Mouse (Mus musculus): ENCODE measurements around the gene Zfhx3.

Gene Zfhx3

GRCm38 (mm10) chr8:108875722-108876121, 933.3 kb downstream of the Zfhx3 start:
- DNase-seq: no peak

DNA sequence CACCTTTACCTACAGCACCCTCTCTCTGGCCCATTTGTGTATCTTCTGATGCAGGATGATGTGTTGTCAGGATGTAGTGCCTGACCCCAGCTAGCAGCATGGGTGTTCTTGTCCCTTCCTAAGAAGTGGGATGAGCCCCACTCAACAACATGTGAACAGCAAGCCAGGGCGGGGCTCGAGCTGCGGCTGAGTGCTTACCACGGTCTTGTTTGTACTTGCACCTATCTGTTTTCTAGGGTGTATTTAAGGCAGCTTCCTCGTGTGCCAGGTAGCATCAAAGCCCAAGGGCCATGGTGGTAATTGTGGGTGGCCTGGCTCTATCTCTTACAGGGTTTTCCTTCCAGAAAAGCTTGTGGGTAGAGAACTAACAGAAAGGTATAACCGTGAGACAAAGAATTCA, 937.7 kb downstream of the Zfhx3 start:
- DNase-seq: no peak

DNA sequence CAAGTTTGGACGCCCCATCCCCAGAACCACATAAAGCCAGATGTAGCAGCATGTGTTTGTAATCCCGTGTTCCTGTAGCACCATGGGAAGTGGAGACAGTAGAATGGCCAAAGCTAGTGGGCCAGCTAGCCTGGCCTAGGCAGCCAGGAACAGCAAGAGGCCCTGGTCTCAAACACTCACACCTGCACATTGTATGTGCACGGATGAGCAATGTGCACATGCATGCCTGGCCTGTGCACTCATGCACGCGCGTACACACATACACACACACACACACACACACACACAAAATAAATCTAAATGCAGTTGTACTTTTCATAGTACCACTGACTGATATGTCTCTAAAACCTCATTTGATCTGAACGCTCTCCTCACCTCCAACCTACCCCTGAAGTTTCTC, 938.9 kb downstream of the Zfhx3 start:
- no peak for DNase-seq

DNA sequence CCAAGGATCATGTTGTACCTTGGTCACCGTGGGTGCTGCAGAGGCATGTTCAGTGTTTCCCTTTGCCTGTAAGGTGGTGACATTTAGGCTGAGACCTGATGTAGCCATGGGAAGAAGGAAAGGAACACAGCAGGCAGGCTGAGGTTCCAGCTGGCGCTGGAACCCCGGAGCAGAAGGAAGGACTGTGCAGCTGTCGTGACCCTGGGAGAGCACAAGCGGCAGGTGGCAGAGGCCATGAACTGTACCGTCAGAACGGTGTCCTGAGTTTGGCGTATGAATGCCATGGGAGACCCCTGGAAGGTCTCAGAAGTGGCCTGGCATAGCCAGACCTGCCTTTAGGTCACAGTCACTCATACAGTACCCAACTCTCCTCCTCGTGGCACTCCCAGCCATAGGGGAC, 939.6 kb downstream of the Zfhx3 start:
- DNase-seq: no peak

DNA sequence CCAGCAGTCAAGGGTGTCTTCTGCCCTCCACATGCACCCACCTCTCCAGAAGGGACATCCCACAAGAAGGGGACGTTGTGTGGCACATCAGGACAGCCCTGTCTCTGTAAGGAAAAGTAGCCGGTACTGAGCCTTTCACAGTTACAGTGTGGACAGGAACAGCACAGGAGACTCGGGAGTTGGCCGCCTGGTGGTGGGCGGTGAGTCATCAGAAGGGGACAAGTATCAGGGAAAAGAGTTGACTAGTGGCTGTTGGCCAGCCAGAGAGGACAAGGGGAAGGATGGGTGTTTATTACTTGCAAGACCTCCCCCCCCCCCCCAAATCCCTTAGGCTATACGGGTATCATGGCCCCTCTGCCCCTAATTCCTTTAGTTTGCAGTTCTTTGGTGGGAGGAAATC, 940.9 kb downstream of the Zfhx3 start:
- no peak for DNase-seq

- peak; percentile 19 for DNase-seq
These were observed 942.5 kb downstream of the Zfhx3 start for GRCm38 (mm10) chr8:108884947-108885346.

GRCm38 (mm10) chr8:108885450-108885849, 943.0 kb downstream of the Zfhx3 start:
- peak; percentile 86 for DNase-seq

GRCm38 (mm10) chr8:108885861-108886260, 943.4 kb downstream of the Zfhx3 start:
- DNase-seq: no peak

DNA sequence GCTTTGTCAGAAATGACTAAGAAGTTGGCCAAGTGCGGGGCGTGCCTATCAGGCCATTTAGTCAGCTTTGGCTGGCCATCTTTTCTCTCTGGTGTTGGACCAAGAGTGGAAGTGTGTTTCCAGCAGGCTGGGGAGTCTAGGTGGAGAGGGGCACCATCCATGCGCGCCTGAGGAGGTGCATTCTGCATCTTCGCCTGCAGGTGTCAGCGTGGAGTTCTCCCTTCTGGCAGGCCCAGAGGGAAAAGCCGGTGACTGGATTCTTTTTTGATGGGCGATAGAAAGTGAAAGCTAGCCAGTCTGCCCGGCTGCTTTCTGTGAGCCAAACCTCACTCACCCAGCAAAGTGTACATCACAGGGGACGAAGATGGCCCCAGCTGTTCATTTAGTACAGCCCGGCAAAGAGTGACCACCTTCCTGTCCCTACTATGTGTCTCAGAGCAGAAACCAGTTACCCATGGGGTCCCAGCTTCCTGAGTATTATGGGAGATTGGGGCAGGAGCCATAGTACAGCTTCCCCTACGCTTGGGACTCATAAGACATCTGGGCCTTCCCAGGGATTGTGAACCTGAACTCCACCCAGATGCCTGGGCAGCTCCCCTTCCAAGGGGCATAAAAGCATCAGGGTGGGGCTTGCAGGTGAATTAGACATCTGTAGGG, 944.3 kb downstream of the Zfhx3 start:
- peak; percentile 66 for DNase-seq

GRCm38 (mm10) chr8:108887256-108887615, 944.8 kb downstream of the Zfhx3 start:
- no peak for DNase-seq

- no peak for DNase-seq
These were observed 945.4 kb downstream of the Zfhx3 start for GRCm38 (mm10) chr8:108887890-108888289.

- DNase-seq: no peak
These were observed 946.5 kb downstream of the Zfhx3 start for GRCm38 (mm10) chr8:108888924-108889323.

GRCm38 (mm10) chr8:108889406-108889805, 947.0 kb downstream of the Zfhx3 start:
- no peak for DNase-seq

- DNase-seq: no peak
These were observed 951.8 kb downstream of the Zfhx3 start for GRCm38 (mm10) chr8:108894287-108894686.

DNA sequence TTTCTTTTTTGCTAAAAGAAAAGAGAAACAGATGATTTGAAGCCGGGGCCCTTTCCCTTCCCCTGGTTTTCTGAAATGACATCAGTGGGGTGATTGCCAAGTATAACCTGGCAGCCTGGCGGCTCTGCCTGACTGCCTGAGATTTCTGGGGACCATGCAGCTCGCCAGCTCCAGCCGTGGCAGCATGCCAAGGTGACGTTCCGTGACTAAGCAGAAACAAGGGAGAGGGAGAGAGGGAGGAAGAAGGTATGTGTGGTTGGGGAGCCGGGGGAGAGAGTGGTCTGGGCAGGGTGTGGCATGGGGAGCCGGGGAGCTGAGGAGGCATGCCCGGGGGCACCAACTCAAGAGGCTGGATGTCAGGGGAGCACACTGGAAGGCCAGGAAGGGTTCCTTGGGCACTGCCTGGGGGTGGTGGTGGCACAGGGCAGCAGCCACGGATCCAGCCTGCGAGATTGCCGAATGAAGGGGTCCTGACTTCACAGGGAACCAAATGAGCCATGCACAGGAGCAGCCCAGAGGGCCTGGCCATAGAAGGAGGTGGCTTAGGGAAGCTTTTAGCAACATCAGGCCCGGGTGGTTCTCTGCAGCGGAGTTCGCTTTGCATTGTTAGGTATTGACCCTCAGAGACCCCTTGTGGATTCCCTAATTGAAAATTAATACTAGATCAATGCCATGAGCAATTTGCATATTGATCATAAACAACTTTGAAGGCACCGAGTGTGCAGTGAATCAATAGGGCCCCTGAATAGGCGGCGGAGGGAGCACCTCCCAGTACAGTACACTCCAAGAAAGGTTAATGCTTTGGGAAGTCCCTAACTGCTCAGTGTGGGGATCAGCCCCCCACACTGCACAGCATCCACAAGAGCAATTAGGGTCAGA, 954.3 kb downstream of the Zfhx3 start:
- DNase-seq: peak; percentile 68

DNA sequence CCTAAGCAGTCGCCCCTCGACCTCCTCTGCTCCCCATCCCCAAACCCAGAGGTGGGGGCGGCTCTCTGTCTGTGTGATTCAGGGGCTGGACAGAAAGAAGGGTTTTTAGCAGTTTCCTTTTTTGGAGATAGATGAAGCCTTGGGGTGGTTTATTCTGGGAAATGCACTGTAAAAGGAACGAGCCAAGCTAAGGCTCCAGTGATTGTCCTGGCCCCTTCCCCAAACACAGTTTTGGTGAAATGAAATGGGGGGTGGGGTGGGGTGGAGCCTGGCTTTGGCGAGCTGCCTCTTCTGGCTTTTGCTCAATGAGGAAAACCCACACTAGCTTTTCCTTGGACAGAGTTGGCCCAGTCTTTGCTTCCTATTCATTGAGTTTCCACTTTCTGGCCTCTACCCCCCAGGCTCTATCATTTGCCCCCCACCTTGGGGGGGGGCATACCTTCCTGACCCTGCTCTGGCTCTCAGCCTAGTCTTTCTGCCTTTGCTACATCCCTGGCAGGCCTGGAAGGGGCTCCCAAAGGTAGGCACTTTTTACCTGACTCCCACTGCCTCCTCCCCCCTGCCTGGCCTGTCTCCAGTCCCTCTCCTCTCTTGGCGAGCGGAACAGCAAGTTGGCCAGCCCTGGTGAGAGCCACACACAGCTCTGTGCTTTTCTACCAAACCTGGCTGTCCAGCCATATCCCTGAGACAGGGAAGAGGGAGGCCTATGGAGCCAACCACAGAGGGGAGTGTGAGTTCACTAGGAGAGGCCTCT, 955.1 kb downstream of the Zfhx3 start:
- DNase-seq: no peak

GRCm38 (mm10) chr8:108899251-108899771, 956.9 kb downstream of the Zfhx3 start:
- DNase-seq: no peak

DNA sequence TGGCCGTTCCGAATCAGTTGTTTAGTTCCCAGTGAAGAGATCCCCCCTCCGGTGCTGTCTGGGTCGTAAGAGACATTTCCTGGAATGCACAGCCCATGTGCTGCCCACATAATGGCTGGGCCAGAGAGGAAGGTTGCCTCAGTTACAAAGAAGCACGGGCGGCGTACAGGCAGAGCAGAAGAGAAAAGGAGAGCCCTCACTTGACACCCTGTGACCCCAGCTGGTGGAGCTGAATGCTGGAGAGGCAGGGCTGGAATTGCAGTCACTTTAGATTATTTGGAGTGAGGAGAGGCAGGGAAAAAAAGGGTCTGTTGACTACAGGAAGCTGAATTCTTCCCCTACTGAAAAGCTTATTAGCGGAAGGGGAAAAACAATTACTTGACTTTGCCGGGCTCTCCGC, 958.1 kb downstream of the Zfhx3 start:
- no peak for DNase-seq

GRCm38 (mm10) chr8:108901208-108901607, 958.8 kb downstream of the Zfhx3 start:
- no peak for DNase-seq

- DNase-seq: no peak
These were observed 961.1 kb downstream of the Zfhx3 start for GRCm38 (mm10) chr8:108903550-108903949.

GRCm38 (mm10) chr8:108904288-108904971, 962.0 kb downstream of the Zfhx3 start:
- DNase-seq: no peak

- no peak for DNase-seq
These were observed 965.6 kb downstream of the Zfhx3 start for GRCm38 (mm10) chr8:108908066-108908465.

- no peak for DNase-seq
These were observed 966.1 kb downstream of the Zfhx3 start for GRCm38 (mm10) chr8:108908540-108908939.

Measured in cerebellum, adult 11-12 months (tissue).